Mouse (Mus musculus) limb, embryonic 13.5 days (tissue): ENCODE results near the gene Serpini1. TPM values are rescaled to one million over a fixed set of nuclear protein-coding genes. Genes with fewer than 3 reads are reported as not detected.

ENCODE experiments used
- ATAC-seq: fragments of 200-750 bp; cut with Nextera tagmentation; 2 replicates; pipeline ENCODE4 v1.8.0; 2017; ENCODE audit warnings: low read depth, moderate number of reproducible peaks, moderate TSS enrichment; ENCODE audit not compliant: low FRiP score
- H3K27ac ChIP-seq: fragments of 300-500 bp; sonication (generic); 2 replicates; pipeline ENCODE4 v1.5.1; 2015; ENCODE audit warnings: inconsistent platforms, mild to moderate bottlenecking, moderate library complexity
- H3K27me3 ChIP-seq: fragments of 300-500 bp; sonication (generic); 2 replicates; pipeline ENCODE4 v1.6.1; 2015; ENCODE audit warnings: mild to moderate bottlenecking, inconsistent platforms
- H3K36me3 ChIP-seq: fragments of 300-500 bp; sonication (generic); 2 replicates; pipeline ENCODE4 v1.6.1; 2015; ENCODE audit warnings: inconsistent platforms, mild to moderate bottlenecking, moderate library complexity
- H3K4me1 ChIP-seq: fragments of 300-500 bp; sonication (generic); 2 replicates; pipeline ENCODE4 v1.6.1; 2015; ENCODE audit warnings: inconsistent platforms
- H3K4me2 ChIP-seq: fragments of 300-500 bp; sonication (generic); replicated peaks from 2 replicates; pipeline ENCODE4 v1.6.1; 2015; ENCODE audit warnings: inconsistent platforms, mild to moderate bottlenecking, moderate library complexity
- H3K4me3 ChIP-seq: fragments of 300-500 bp; sonication (generic); 2 replicates; pipeline ENCODE4 v1.5.1; 2015; ENCODE audit warnings: moderate library complexity, mild to moderate bottlenecking, inconsistent platforms
- H3K9ac ChIP-seq: fragments of 300-500 bp; sonication (generic); 2 replicates; pipeline ENCODE4 v1.6.1; 2015; ENCODE audit warnings: mild to moderate bottlenecking, inconsistent platforms
- H3K9me3 ChIP-seq: fragments of 300-500 bp; sonication (generic); 2 replicates; pipeline ENCODE4 v1.6.1; 2016; ENCODE audit warnings: inconsistent platforms
- WGBS: fragments of 180-500 bp; shearing (Covaris S2); methylation state at CpG from one replicate; pipeline ENCODE4 v1.1.7; 2015; 5-methylcytosine and 5-hydroxymethylcytosine counted together
- polyA plus RNA-seq: library from polyadenylated mRNA; unstranded; fragments of >200 nt; fragmentation: Nextera tagmentation; extraction: Ambion mirVana; gene quantifications from 2 replicates; pipeline ENCODE4 v1.2.1, GENCODE M21; 2015

The Serpini1 gene
- polyA plus RNA-seq, result 6.8 and 8.6 TPM in 2 replicates

DNA sequence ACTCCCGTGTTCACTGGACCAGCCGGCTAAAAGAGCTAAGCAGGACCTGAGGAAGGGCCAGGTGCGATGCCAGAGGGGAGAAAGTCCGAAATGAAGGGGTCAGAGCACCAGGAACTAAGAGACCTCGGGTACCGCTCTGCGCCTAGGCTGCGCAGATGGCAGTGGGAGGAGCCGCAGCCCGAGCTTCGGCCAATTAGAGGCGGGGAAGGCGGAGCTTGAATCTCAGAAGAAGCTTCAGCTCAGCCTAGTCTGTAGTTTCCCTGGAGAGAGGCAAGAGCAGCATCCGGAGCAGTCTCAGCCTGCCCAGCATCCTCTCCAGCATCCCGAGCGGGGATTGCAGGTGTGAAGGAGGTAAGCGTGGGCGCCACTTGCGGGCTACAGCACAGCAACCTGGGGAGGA, at the start of gene Serpini1:
Gene Serpini1, plus strand, starts transcription at position 256 of the 400 bp plus-strand sequence.
- no peaks in the 10 kb centered on the region for H3K36me3 ChIP-seq
- peak within 1 kb of the TSS; percentile 84 for H3K4me3 ChIP-seq
- peaks cover 16% of the 10 kb centered on the region; the same call in 1 of the 2 replicates for H3K4me1 ChIP-seq
- under 1% methylated on average over 19 of the region's 19 CpGs for WGBS
- H3K4me2 ChIP-seq, result peak within 1 kb of the TSS; percentile 83
- H3K9me3 ChIP-seq, result no peaks in the 10 kb centered on the region
- H3K27me3 ChIP-seq, result no peaks in the 10 kb centered on the region
- peak within 1 kb of the TSS; percentile 86 for H3K9ac ChIP-seq
- ATAC-seq, result peak; percentile 91
- H3K27ac ChIP-seq, result peak within 1 kb of the TSS; percentile 78; the same call in 1 of the 2 replicates

DNA sequence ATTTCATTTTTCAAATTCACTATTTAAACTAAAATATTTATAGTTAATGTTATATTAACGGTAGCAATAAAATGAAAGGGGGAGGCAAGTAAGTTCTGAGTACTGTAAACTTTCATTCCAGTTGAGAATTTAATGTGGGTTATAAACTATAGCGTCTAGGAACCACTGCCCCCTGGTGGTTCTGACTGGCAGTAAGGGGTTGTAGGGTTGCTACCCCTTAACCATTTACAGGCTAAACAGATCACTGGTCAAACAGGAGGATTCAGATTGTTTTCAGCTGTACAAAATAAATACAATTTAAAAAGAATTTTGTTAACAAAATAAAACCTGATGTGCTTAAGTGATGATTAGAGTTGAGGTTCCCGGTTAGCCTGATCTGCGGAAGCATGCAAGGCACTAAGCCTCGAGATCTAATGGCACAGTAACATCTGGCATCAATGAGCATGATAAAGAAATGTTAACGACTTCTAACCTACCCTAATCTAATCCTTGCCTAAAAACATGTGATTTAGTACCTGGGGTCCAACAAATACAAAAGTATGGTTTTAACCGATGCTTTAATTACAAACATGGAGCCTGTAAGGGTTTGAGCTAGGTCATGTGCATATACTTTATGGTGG, 39.6 kb upstream of the Serpini1 start:
- Histone ChIP-seq H3K27me3 (no peaks in the 10 kb centered on the region), H3K4me1 (no peaks in the 10 kb centered on the region), H3K9ac (no peak overlapping the region), H3K9me3 (no peaks in the 10 kb centered on the region), H3K27ac (no peak overlapping the region), H3K4me2 (no peak overlapping the region), H3K36me3 (peaks cover 28% of the 10 kb centered on the region), H3K4me3 (no peak overlapping the region)
- 31% methylated on average over 7 of the region's 7 CpGs for WGBS
- no peak for ATAC-seq

GRCm38 (mm10) chr3:75521314-75521713, 36.0 kb upstream of the Serpini1 start:
- peaks cover 39% of the 10 kb centered on the region for H3K36me3 ChIP-seq
- H3K9me3 ChIP-seq, result no peaks in the 10 kb centered on the region
- 85% methylated on average over 2 of the region's 2 CpGs for WGBS

DNA sequence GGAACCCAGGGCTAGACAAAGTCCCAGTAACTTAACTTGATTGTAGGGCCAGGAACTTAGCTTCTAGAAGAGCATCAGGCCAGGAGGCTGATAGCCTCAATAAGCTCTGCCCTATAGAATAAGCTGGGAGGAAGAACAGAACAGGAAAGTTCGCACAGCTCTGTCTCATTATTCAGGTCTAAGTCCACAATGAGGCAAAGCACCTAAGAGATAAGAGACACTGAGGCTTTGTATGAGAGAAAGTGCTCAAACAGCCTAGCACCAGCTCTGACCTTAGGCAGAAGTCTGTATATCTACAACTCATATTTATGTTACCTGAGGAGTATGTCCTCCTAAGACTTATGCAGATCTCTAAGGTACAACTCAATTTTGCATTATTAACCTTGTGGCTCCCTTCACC, 34.8 kb upstream of the Serpini1 start:
- no peak for ATAC-seq
- H3K9me3 ChIP-seq, result no peaks in the 10 kb centered on the region
- no peaks in the 10 kb centered on the region for H3K27me3 ChIP-seq
- H3K27ac ChIP-seq, result no peak overlapping the region
- H3K4me1 ChIP-seq, result no peaks in the 10 kb centered on the region
- no peak overlapping the region for H3K4me3 ChIP-seq
- 90% methylated on average over 1 of the region's 1 CpGs for WGBS
- H3K36me3 ChIP-seq, result peaks cover 50% of the 10 kb centered on the region
- no peak overlapping the region for H3K4me2 ChIP-seq
- no peak overlapping the region for H3K9ac ChIP-seq

More at GRCm38 (mm10) chr3:75521314-75521713, 36.0 kb upstream of the Serpini1 start:
- Histone ChIP-seq H3K4me2 (no peak overlapping the region), H3K4me1 (no peaks in the 10 kb centered on the region), H3K27me3 (no peaks in the 10 kb centered on the region), H3K4me3 (no peak overlapping the region), H3K27ac (no peak overlapping the region), H3K9ac (no peak overlapping the region)
- ATAC-seq, result no peak

DNA sequence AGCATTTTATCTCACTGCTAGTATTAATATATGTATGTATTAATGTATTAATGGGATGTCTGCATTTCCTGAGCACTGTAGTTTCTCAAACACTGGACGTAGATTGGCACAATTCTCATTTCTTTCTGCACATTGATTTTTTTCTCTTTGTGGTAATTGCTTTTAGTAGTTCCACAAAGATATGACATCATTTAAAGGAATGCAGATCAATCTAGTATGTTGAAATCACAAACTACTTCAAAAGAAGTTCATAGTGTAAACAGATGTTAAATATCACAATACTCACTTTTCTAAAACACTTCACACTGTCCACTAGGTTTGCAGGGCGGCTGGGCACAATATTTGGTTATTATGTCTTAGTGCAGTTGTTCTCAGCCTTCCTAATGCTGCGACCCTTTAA, 26.3 kb upstream of the Serpini1 start:
- H3K9ac ChIP-seq, result no peak overlapping the region
- H3K27me3 ChIP-seq, result no peaks in the 10 kb centered on the region
- H3K4me1 ChIP-seq, result no peaks in the 10 kb centered on the region
- no peaks in the 10 kb centered on the region for H3K9me3 ChIP-seq
- no peak overlapping the region for H3K4me2 ChIP-seq
- ATAC-seq, result no peak
- no peak overlapping the region for H3K4me3 ChIP-seq
- H3K36me3 ChIP-seq, result peaks cover 24% of the 10 kb centered on the region
- 89% methylated on average over 3 of the region's 3 CpGs for WGBS
- H3K27ac ChIP-seq, result no peak overlapping the region

- Histone ChIP-seq H3K4me3 (no peak overlapping the region), H3K4me1 (no peaks in the 10 kb centered on the region), H3K9me3 (no peaks in the 10 kb centered on the region), H3K36me3 (peaks cover 23% of the 10 kb centered on the region), H3K27me3 (no peaks in the 10 kb centered on the region), H3K27ac (no peak overlapping the region), H3K4me2 (no peak overlapping the region), H3K9ac (no peak overlapping the region)
- 96% methylated on average over 3 of the region's 3 CpGs for WGBS
- no peak for ATAC-seq
Observed at GRCm38 (mm10) chr3:75534045-75534834, 23.1 kb upstream of the Serpini1 start.

GRCm38 (mm10) chr3:75541259-75541658, 16.1 kb upstream of the Serpini1 start:
- no peak for ATAC-seq
- Histone ChIP-seq H3K4me2 (no peak overlapping the region), H3K36me3 (peaks cover 25% of the 10 kb centered on the region), H3K4me1 (no peaks in the 10 kb centered on the region), H3K9ac (no peak overlapping the region), H3K9me3 (no peaks in the 10 kb centered on the region), H3K27ac (no peak overlapping the region), H3K4me3 (no peak overlapping the region), H3K27me3 (no peaks in the 10 kb centered on the region)
- 88% methylated on average over 4 of the region's 4 CpGs for WGBS

DNA sequence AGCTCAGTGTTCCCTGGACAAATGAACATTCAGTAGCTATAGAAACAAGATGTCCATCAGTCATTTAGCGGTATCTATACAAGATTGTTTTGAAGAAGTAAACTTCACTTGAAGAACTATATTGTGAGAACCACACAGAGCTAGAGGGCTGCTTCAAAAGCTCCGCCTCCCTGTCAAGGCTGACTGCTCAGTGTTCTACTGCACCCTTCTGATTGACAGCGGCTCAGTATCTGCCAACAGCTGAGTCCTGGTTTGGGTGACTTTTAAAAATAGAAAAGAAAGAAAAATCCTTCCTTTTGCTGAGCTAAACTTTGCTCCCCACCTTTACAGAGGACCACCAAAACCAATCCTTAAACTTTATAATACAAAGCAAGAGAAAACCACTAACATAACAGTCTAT, 14.5 kb upstream of the Serpini1 start:
- Histone ChIP-seq H3K9me3 (no peaks in the 10 kb centered on the region), H3K4me3 (no peak overlapping the region), H3K27ac (no peak overlapping the region), H3K27me3 (no peaks in the 10 kb centered on the region), H3K9ac (no peak overlapping the region), H3K4me1 (no peaks in the 10 kb centered on the region), H3K36me3 (peaks cover 11% of the 10 kb centered on the region), H3K4me2 (no peak overlapping the region)
- ATAC-seq, result no peak
- 91% methylated on average over 3 of the region's 3 CpGs for WGBS

DNA sequence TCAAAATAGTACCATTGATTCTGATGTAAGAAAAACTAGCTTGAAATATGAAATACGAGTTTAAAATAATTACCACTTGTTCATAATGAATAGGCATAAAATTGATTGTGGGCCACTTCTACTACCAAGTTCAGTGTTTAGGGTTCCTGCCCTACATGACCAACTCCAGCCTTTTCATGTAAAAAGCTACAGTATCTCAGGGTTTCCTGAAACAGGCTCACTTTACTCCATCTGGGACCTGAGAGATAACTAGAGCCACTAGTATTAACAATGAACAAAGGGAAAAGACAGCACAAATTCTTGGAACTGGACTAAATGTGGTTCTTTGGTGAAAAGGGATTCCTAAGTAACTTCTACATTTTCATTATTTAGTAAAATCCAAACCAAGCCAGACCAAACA, 13.1 kb upstream of the Serpini1 start:
- Histone ChIP-seq H3K4me1 (0 out of 2 replicates have a peak, but pooled peaks cover 2% of the 10 kb centered on the region), H3K27ac (no peak overlapping the region), H3K9me3 (no peaks in the 10 kb centered on the region), H3K4me3 (no peak overlapping the region), H3K9ac (no peak overlapping the region), H3K4me2 (no peak overlapping the region), H3K27me3 (no peaks in the 10 kb centered on the region), H3K36me3 (peaks cover 5% of the 10 kb centered on the region)
- ATAC-seq, result no peak
- 85% methylated on average over 1 of the region's 1 CpGs for WGBS

GRCm38 (mm10) chr3:75551248-75551647, 6.1 kb upstream of the Serpini1 start:
- Histone ChIP-seq H3K9me3 (no peaks in the 10 kb centered on the region), H3K27ac (no peak overlapping the region), H3K36me3 (no peaks in the 10 kb centered on the region), H3K9ac (no peak overlapping the region), H3K4me2 (no peak overlapping the region), H3K27me3 (no peaks in the 10 kb centered on the region), H3K4me3 (no peak overlapping the region), H3K4me1 (peaks cover 12% of the 10 kb centered on the region; the same call in 1 of the 2 replicates)
- ATAC-seq, result no peak

GRCm38 (mm10) chr3:75556121-75556694, 1.1 kb upstream of the Serpini1 start:
- H3K36me3 ChIP-seq, result no peaks in the 10 kb centered on the region
- no peaks in the 10 kb centered on the region for H3K27me3 ChIP-seq
- H3K4me3 ChIP-seq, result peak overlapping the region; percentile 84
- H3K4me2 ChIP-seq, result peak overlapping the region; percentile 83
- under 1% methylated on average over 36 of the region's 36 CpGs for WGBS
- H3K9me3 ChIP-seq, result no peaks in the 10 kb centered on the region
- H3K9ac ChIP-seq, result peak overlapping the region; percentile 86
- ATAC-seq, result peak; percentile 55
- peaks cover 16% of the 10 kb centered on the region; the same call in 1 of the 2 replicates for H3K4me1 ChIP-seq
- peak overlapping the region; percentile 78; the same call in 1 of the 2 replicates for H3K27ac ChIP-seq

- H3K27ac ChIP-seq, result peak within 1 kb of the TSS; percentile 78; the same call in 1 of the 2 replicates
Observed at GRCm38 (mm10) chr3:75556695-75557291, 554 bp upstream of the Serpini1 start, which contains the start of gene Pdcd10. TSS of gene Pdcd10 (minus strand) at chr3:75556856.

More at GRCm38 (mm10) chr3:75556695-75557291, 554 bp upstream of the Serpini1 start, which contains the start of gene Pdcd10:
- Histone ChIP-seq H3K9ac (peak within 1 kb of the TSS; percentile 86), H3K27me3 (no peaks in the 10 kb centered on the region), H3K4me1 (peaks cover 16% of the 10 kb centered on the region; the same call in 1 of the 2 replicates), H3K4me3 (peak within 1 kb of the TSS; percentile 84), H3K9me3 (no peaks in the 10 kb centered on the region), H3K4me2 (peak within 1 kb of the TSS; percentile 83), H3K36me3 (no peaks in the 10 kb centered on the region)
- ATAC-seq, result peak; percentile 98
- WGBS, result 1% methylated on average over 35 of the region's 35 CpGs
